Mouse (Mus musculus) kidney, embryonic 14.5 days (tissue): ENCODE data around the gene Fam19a1. TPM values are rescaled to one million over a fixed set of nuclear protein-coding genes. Genes with fewer than 3 reads are reported as not detected.

ENCODE experiments used
- ATAC-seq: fragments of 200-750 bp; cut with Nextera tagmentation; 2 replicates; pipeline ENCODE4 v1.8.0; 2017; ENCODE audit warnings: moderate number of reproducible peaks, mild to moderate bottlenecking, moderate TSS enrichment, moderate library complexity; ENCODE audit not compliant: low FRiP score, low TSS enrichment
- H3K27ac ChIP-seq: fragments of 300-500 bp; sonication (generic); 2 replicates; pipeline ENCODE4 v1.5.1; 2014; ENCODE audit warnings: low read depth, mild to moderate bottlenecking, low read length, moderate library complexity, mixed read lengths
- H3K27me3 ChIP-seq: fragments of 300-500 bp; sonication (generic); 2 replicates; pipeline ENCODE4 v1.6.1; 2014; ENCODE audit warnings: mild to moderate bottlenecking, low read length; ENCODE audit not compliant: control insufficient read depth, insufficient read depth
- H3K36me3 ChIP-seq: fragments of 300-500 bp; sonication (generic); 2 replicates; pipeline ENCODE4 v1.6.1; 2014; ENCODE audit warnings: low read length, mixed read lengths; ENCODE audit not compliant: control insufficient read depth, insufficient read depth
- H3K4me1 ChIP-seq: fragments of 300-500 bp; sonication (generic); 2 replicates; pipeline ENCODE4 v1.6.1; 2014; ENCODE audit warnings: low read length, mixed read lengths; ENCODE audit not compliant: control insufficient read depth, insufficient read depth
- H3K4me2 ChIP-seq: fragments of 300-500 bp; sonication (generic); replicated peaks from 2 replicates; pipeline ENCODE4 v1.6.1; 2014; ENCODE audit warnings: low read depth, mild to moderate bottlenecking, low read length
- H3K4me3 ChIP-seq: fragments of 300-500 bp; sonication (generic); 2 replicates; pipeline ENCODE4 v1.5.1; 2014; ENCODE audit warnings: mild to moderate bottlenecking, low read length
- H3K9ac ChIP-seq: fragments of 300-500 bp; sonication (generic); 2 replicates; pipeline ENCODE4 v1.6.1; 2014; ENCODE audit warnings: low read depth, mild to moderate bottlenecking, low read length, moderate library complexity
- H3K9me3 ChIP-seq: fragments of 300-500 bp; sonication (generic); 2 replicates; pipeline ENCODE4 v1.6.1; 2016; ENCODE audit warnings: low read length; ENCODE audit not compliant: control insufficient read depth
- WGBS: fragments of 180-500 bp; shearing (Covaris S2); extraction: QIAGEN DNeasy Blood & Tissue Kit; methylation state at CpG from one replicate; pipeline ENCODE4 v1.1.7; 2014; 5-methylcytosine and 5-hydroxymethylcytosine counted together
- polyA plus RNA-seq: library from polyadenylated mRNA; unstranded; fragments of >200 nt; fragmentation: Nextera tagmentation; extraction: Ambion mirVana; gene quantifications from 2 replicates; pipeline ENCODE4 v1.2.1, GENCODE M21; 2014

Fam19a1 gene
- polyA plus RNA-seq, 1 experiment from 2014 or later, result 6.2 TPM

- ATAC-seq, result no peak
- WGBS, result 86% methylated on average over 1 of the region's 1 CpGs
- H3K4me1 ChIP-seq, result no peaks in the 10 kb centered on the region
- H3K27me3 ChIP-seq, result no peaks in the 10 kb centered on the region
- H3K9ac ChIP-seq, result no peak overlapping the region
- no peak overlapping the region for H3K4me2 ChIP-seq
- no peak overlapping the region for H3K4me3 ChIP-seq
- no peak overlapping the region for H3K27ac ChIP-seq
- no peaks in the 10 kb centered on the region for H3K36me3 ChIP-seq
- H3K9me3 ChIP-seq, result no peaks in the 10 kb centered on the region
These were observed 320.9 kb downstream of the Fam19a1 start for GRCm38 (mm10) chr6:96433896-96434295.

DNA sequence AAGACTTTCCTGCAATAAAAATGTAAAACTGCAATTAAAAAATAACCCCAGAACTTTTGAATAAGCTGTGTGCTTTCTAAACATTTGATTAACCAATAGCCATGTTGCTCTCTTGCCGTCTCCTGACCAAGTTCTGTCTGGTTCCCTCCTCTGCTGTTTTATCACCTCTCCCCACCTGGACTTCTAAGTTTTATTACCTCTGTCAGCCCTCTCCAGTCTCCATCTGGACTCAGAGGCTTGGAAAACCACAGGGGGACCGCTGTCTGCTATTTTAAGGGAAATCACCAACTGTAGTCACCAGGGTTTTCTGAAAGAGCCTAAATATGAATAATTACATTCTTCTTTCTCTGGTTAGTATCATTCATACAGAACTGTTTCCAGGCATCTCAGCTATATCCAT is 322.6 kb downstream of the Fam19a1 start:
- no peak overlapping the region for H3K4me2 ChIP-seq
- ATAC-seq, result no peak
- WGBS, result 22% methylated on average over 2 of the region's 2 CpGs
- H3K4me1 ChIP-seq, result no peaks in the 10 kb centered on the region
- H3K4me3 ChIP-seq, result no peak overlapping the region
- no peaks in the 10 kb centered on the region for H3K36me3 ChIP-seq
- no peaks in the 10 kb centered on the region for H3K9me3 ChIP-seq
- no peak overlapping the region for H3K9ac ChIP-seq
- H3K27me3 ChIP-seq, result no peaks in the 10 kb centered on the region
- H3K27ac ChIP-seq, result no peak overlapping the region

DNA sequence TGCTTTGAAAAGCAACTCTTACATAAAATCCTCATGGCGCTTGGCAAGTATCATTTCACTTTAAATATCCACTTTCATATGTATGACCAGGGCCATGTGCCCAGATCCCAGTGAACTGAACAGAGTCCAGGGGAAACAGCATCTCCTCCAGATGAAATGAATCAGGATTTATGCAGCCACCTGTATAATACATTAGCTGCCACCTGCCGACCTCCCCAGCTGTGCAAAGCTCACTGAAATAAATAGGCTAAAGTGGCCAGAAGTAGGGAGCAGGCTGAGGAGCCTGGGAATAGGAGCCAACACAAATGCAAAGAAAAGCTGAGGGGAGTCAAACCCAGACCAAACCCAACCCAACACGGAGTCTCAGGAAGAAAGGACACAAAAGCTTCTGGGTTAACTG is 324.9 kb downstream of the Fam19a1 start:
- no peak overlapping the region for H3K4me3 ChIP-seq
- ATAC-seq, result peak; percentile 66; the same call in 1 of the 2 replicates
- no peaks in the 10 kb centered on the region for H3K4me1 ChIP-seq
- H3K4me2 ChIP-seq, result no peak overlapping the region
- H3K9ac ChIP-seq, result no peak overlapping the region
- H3K27ac ChIP-seq, result no peak overlapping the region
- H3K36me3 ChIP-seq, result no peaks in the 10 kb centered on the region
- 42% methylated on average over 3 of the region's 3 CpGs for WGBS
- no peaks in the 10 kb centered on the region for H3K27me3 ChIP-seq
- no peaks in the 10 kb centered on the region for H3K9me3 ChIP-seq

DNA sequence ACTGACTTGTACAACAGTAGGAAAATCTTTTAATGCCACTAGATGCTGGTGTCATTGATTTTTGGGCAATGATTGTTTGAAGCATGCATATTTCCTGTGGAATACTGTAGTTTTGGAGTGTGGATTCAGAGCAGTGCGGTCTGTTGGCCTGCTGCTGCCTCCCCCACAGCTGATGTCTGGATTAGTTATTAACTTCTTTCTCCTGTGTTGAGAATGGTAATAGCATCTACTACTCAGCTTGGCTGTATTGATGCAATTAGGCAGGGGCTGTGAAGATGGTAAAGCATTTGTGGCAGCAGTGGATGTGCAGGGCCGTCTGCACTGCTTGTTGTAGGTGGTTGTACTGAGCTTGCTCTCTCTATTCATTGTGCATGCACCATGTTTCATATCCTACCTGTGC is 326.5 kb downstream of the Fam19a1 start:
- H3K9ac ChIP-seq, result no peak overlapping the region
- H3K4me3 ChIP-seq, result no peak overlapping the region
- no peaks in the 10 kb centered on the region for H3K36me3 ChIP-seq
- H3K4me1 ChIP-seq, result no peaks in the 10 kb centered on the region
- no peak overlapping the region for H3K4me2 ChIP-seq
- WGBS, result 38% methylated on average over 2 of the region's 2 CpGs
- H3K27me3 ChIP-seq, result no peaks in the 10 kb centered on the region
- ATAC-seq, result no peak
- no peaks in the 10 kb centered on the region for H3K9me3 ChIP-seq
- no peak overlapping the region for H3K27ac ChIP-seq

DNA sequence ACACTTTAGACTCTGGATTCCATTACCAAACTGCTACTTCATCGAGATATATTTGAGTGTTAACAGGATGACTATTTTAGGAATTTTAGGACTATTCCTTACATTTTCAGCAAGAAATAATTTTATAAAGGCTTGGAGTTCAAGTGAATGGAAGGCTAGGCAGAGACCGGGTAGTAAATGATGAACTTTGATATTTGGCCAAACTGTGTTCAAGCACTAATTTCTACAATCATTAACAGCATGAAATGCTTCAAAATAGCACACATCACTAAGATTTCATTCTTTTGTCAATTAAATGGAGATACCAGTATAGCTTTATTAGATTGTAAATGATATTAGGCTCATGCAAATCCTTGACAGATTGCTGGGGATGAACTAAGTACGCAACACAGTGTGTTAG is 329.0 kb downstream of the Fam19a1 start:
- no peaks in the 10 kb centered on the region for H3K9me3 ChIP-seq
- H3K27me3 ChIP-seq, result no peaks in the 10 kb centered on the region
- 94% methylated on average over 3 of the region's 3 CpGs for WGBS
- H3K36me3 ChIP-seq, result no peaks in the 10 kb centered on the region
- H3K9ac ChIP-seq, result no peak overlapping the region
- H3K4me2 ChIP-seq, result no peak overlapping the region
- no peaks in the 10 kb centered on the region for H3K4me1 ChIP-seq
- ATAC-seq, result no peak
- no peak overlapping the region for H3K4me3 ChIP-seq
- no peak overlapping the region for H3K27ac ChIP-seq

GRCm38 (mm10) chr6:96447466-96447865 is 334.5 kb downstream of the Fam19a1 start:
- Histone ChIP-seq H3K4me1 (no peaks in the 10 kb centered on the region), H3K27ac (no peak overlapping the region), H3K4me3 (no peak overlapping the region), H3K27me3 (no peaks in the 10 kb centered on the region), H3K9ac (no peak overlapping the region), H3K4me2 (no peak overlapping the region), H3K9me3 (no peaks in the 10 kb centered on the region), H3K36me3 (no peaks in the 10 kb centered on the region)
- WGBS, result 92% methylated on average over 4 of the region's 4 CpGs
- no peak for ATAC-seq

DNA sequence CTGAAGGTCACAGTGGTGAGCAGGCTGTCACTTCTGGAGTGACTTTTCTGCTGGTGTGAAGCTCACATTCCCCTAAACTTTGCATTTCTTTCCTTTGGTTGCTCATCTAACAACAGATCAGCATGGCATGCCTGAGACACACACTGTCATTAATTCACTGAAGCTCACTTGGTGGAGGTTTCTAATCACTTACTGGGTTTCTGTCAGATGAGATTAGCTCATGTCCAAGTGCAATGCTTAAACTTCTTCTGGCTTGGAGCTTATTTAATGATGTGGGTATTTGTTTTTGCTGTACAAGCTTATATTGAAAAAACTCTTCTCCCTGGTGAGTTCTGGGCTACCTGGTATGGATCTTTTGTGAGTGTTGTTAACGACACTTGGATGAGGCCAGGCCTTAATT is 343.3 kb downstream of the Fam19a1 start:
- no peaks in the 10 kb centered on the region for H3K36me3 ChIP-seq
- no peak overlapping the region for H3K4me3 ChIP-seq
- no peaks in the 10 kb centered on the region for H3K9me3 ChIP-seq
- no peak overlapping the region for H3K9ac ChIP-seq
- H3K4me1 ChIP-seq, result no peaks in the 10 kb centered on the region
- no peaks in the 10 kb centered on the region for H3K27me3 ChIP-seq
- no peak for ATAC-seq
- H3K4me2 ChIP-seq, result no peak overlapping the region
- no peak overlapping the region for H3K27ac ChIP-seq
- 61% methylated on average over 1 of the region's 1 CpGs for WGBS

- Histone ChIP-seq H3K9ac (no peak overlapping the region), H3K4me2 (no peak overlapping the region), H3K27me3 (no peaks in the 10 kb centered on the region), H3K27ac (no peak overlapping the region), H3K36me3 (no peaks in the 10 kb centered on the region), H3K4me3 (no peak overlapping the region), H3K4me1 (no peaks in the 10 kb centered on the region), H3K9me3 (no peaks in the 10 kb centered on the region)
- WGBS, result 26% methylated on average over 6 of the region's 6 CpGs
- peak; percentile 60; the same call in 1 of the 2 replicates for ATAC-seq
These were observed 344.8 kb downstream of the Fam19a1 start for GRCm38 (mm10) chr6:96457590-96458259.

- no peak for ATAC-seq
- no peaks in the 10 kb centered on the region for H3K27me3 ChIP-seq
- H3K36me3 ChIP-seq, result no peaks in the 10 kb centered on the region
- H3K4me1 ChIP-seq, result no peaks in the 10 kb centered on the region
- 74% methylated on average over 4 of the region's 4 CpGs for WGBS
- H3K9me3 ChIP-seq, result no peaks in the 10 kb centered on the region
- no peak overlapping the region for H3K4me2 ChIP-seq
- no peak overlapping the region for H3K9ac ChIP-seq
- no peak overlapping the region for H3K4me3 ChIP-seq
- H3K27ac ChIP-seq, result no peak overlapping the region
These were observed 346.1 kb downstream of the Fam19a1 start for GRCm38 (mm10) chr6:96459041-96459440.
